In genomic region chr5:118691710-118692040, GRCm38 (mm10) we compare ENCODE assay signal across 30 mouse cellular contexts.
DNase-seq lines count a peak whose midpoint lies in the region; ATAC-seq and TF ChIP-seq lines count a peak whose summit lies in the region.
"Had no signal": no experiment of that assay in that cellular context is flagged by ENCODE, and none has a peak within 500 bp of the region (broad histone marks: within the 10 kb centered on the region; RNA-seq: fewer than 3 reads in every experiment).

No protein-coding gene starts in this region.

- ATAC-seq in forebrain, embryonic 16.5 days = peak; percentile 59; the same call in 1 of the 2 replicates
- no peak for ATAC-seq in forebrain, embryonic 15.5 days (replicated peaks)
- ATAC-seq in liver, embryonic 12.5 days = 0 out of 2 replicates have a peak, but pooled peaks have one; percentile 9
- peak; percentile 28 for ATAC-seq in inflammation-experienced regulatory T-cells, adult 6 months
- no peak for ATAC-seq in intestine, postnatal 0 days

- no peak for TF ChIP-seq CTCF in intestine, postnatal 0 days (IDR thresholded peaks at IDR 0.05; ENCODE audit: low read depth)

- no peaks in the 10 kb centered on the region for H3K36me3 ChIP-seq in forebrain, embryonic 16.5 days (ENCODE audit: control insufficient read depth, insufficient read depth)
- H3K36me3 ChIP-seq in forebrain, embryonic 15.5 days = no peaks in the 10 kb centered on the region
- peaks cover 11% of the 10 kb centered on the region; the same call in 1 of the 2 replicates for H3K36me3 ChIP-seq in liver, embryonic 12.5 days
- H3K36me3 ChIP-seq in intestine, postnatal 0 days (ENCODE audit: control insufficient read depth, insufficient read depth) = no peaks in the 10 kb centered on the region
- H3K36me3 ChIP-seq: embryonic facial prominence, embryonic 10.5 days; embryonic facial prominence, embryonic 15.5 days; limb, embryonic 15.5 days; neural tube, embryonic 15.5 days had no signal

- no peaks in the 10 kb centered on the region for H3K9me3 ChIP-seq in forebrain, embryonic 16.5 days (ENCODE audit: control insufficient read depth, low read length)
- no peaks in the 10 kb centered on the region for H3K9me3 ChIP-seq in forebrain, embryonic 15.5 days
- H3K9me3 ChIP-seq in liver, embryonic 12.5 days (replicated peaks) = no peaks in the 10 kb centered on the region
- H3K9me3 ChIP-seq in intestine, postnatal 0 days (ENCODE audit: control insufficient read depth) = no peaks in the 10 kb centered on the region
- H3K9me3 ChIP-seq: embryonic facial prominence, embryonic 10.5 days; embryonic facial prominence, embryonic 15.5 days; heart, embryonic 13.5 days; limb, embryonic 10.5 days; limb, embryonic 15.5 days; neural tube, embryonic 15.5 days had no signal

- DNase-seq in liver = no peak
- DNase-seq in right cerebral cortex, postnatal 14 days = no peak
- DNase-seq in spleen, postnatal 14 days (ENCODE audit: low spot score in 2 of 2) = no peak
- DNase-seq: adrenal gland, postnatal 25 days; cerebellum, adult 2 months; cerebellum, postnatal 14 days; gastrocnemius, postnatal 10 days; heart, postnatal 10 days; kidney, adult 8-10 months; kidney, postnatal 4 days; layer of hippocampus, adult 9-11 months; lung, adult 2 months; lung, postnatal 10 days; midbrain, embryonic 14.5 days; retina, postnatal 1 day; thymus, adult 18-20 months; thymus, postnatal 36 days had no signal

- WGBS in forebrain, embryonic 16.5 days = 46% methylated on average over 7 of the region's 7 CpGs
- 43% methylated on average over 7 of the region's 7 CpGs for WGBS in forebrain, embryonic 15.5 days
- WGBS in liver, embryonic 12.5 days (ENCODE audit: insufficient replicate concordance) = 62% methylated on average over 7 of the region's 7 CpGs
- WGBS in intestine, postnatal 0 days = 32% methylated on average over 7 of the region's 7 CpGs

- H3K27me3 ChIP-seq in forebrain, embryonic 16.5 days (replicated peaks; ENCODE audit: control insufficient read depth, insufficient read depth, low read length) = no peaks in the 10 kb centered on the region
- H3K27me3 ChIP-seq in forebrain, embryonic 15.5 days = no peaks in the 10 kb centered on the region
- no peaks in the 10 kb centered on the region for H3K27me3 ChIP-seq in liver, embryonic 12.5 days (replicated peaks)
- no peaks in the 10 kb centered on the region for H3K27me3 ChIP-seq in intestine, postnatal 0 days (replicated peaks; ENCODE audit: control insufficient read depth, insufficient read depth, low read length)
- H3K27me3 ChIP-seq: embryonic facial prominence, embryonic 15.5 days; heart, embryonic 13.5 days; limb, embryonic 15.5 days; neural tube, embryonic 15.5 days had no signal

- no peak overlapping the region for H3K4me3 ChIP-seq in forebrain, embryonic 16.5 days (replicated peaks; ENCODE audit: low read length)
- no peak overlapping the region for H3K4me3 ChIP-seq in forebrain, embryonic 15.5 days
- no peak overlapping the region for H3K4me3 ChIP-seq in liver, embryonic 12.5 days
- H3K4me3 ChIP-seq in intestine, postnatal 0 days (ENCODE audit: low read depth, low read length) = no peak overlapping the region
- H3K4me3 ChIP-seq: embryonic facial prominence, embryonic 10.5 days; embryonic facial prominence, embryonic 15.5 days; heart, embryonic 13.5 days; limb, embryonic 10.5 days; limb, embryonic 15.5 days; neural tube, embryonic 15.5 days had no signal

- H3K4me1 ChIP-seq in forebrain, embryonic 16.5 days (replicated peaks; ENCODE audit: control insufficient read depth, insufficient read depth, low read length) = peaks cover 26% of the 10 kb centered on the region
- peaks cover 52% of the 10 kb centered on the region for H3K4me1 ChIP-seq in forebrain, embryonic 15.5 days
- peaks cover 60% of the 10 kb centered on the region for H3K4me1 ChIP-seq in liver, embryonic 12.5 days
- peaks cover 16% of the 10 kb centered on the region for H3K4me1 ChIP-seq in intestine, postnatal 0 days (replicated peaks; ENCODE audit: control insufficient read depth, insufficient read depth, low read length)

- H3K27ac ChIP-seq in forebrain, embryonic 16.5 days (ENCODE audit: low read length) = no peak overlapping the region
- H3K27ac ChIP-seq in forebrain, embryonic 15.5 days (replicated peaks) = no peak overlapping the region
- no peak overlapping the region for H3K27ac ChIP-seq in liver, embryonic 12.5 days
- peak overlapping the region; percentile 57 for H3K27ac ChIP-seq in intestine, postnatal 0 days (ENCODE audit: low read depth, low read length)
- H3K27ac ChIP-seq: embryonic facial prominence, embryonic 10.5 days; embryonic facial prominence, embryonic 15.5 days; heart, embryonic 13.5 days; kidney, postnatal 0 days; limb, embryonic 10.5 days; limb, embryonic 15.5 days; macrophage; neural tube, embryonic 15.5 days had no signal

- H3K4me2 ChIP-seq in forebrain, embryonic 16.5 days (ENCODE audit: low read length) = no peak overlapping the region
- H3K4me2 ChIP-seq in forebrain, embryonic 15.5 days (replicated peaks) = no peak overlapping the region
- H3K4me2 ChIP-seq in liver, embryonic 12.5 days = no peak overlapping the region
- peak overlapping the region; percentile 61 for H3K4me2 ChIP-seq in intestine, postnatal 0 days (replicated peaks; ENCODE audit: low read depth)
- H3K4me2 ChIP-seq: embryonic facial prominence, embryonic 15.5 days; heart, embryonic 13.5 days; limb, embryonic 15.5 days; neural tube, embryonic 15.5 days had no signal

- no peak overlapping the region for H3K9ac ChIP-seq in forebrain, embryonic 16.5 days (replicated peaks; ENCODE audit: low read depth, low read length)
- H3K9ac ChIP-seq in forebrain, embryonic 15.5 days (replicated peaks) = no peak overlapping the region
- H3K9ac ChIP-seq in liver, embryonic 12.5 days = no peak overlapping the region
- no peak overlapping the region for H3K9ac ChIP-seq in intestine, postnatal 0 days (ENCODE audit: low read depth, low read length)
- H3K9ac ChIP-seq: embryonic facial prominence, embryonic 15.5 days; heart, embryonic 13.5 days; limb, embryonic 15.5 days; neural tube, embryonic 15.5 days had no signal

Comparison
In these comparisons a context has a peak if more than half of its experiments do, and no peak if none do; other contexts are left out.
1. ATAC-seq: peak in forebrain, embryonic 16.5 days (single experiment), liver, embryonic 12.5 days (single experiment) and inflammation-experienced regulatory T-cells, adult 6 months (single experiment); none in forebrain, embryonic 15.5 days (single experiment) and intestine, postnatal 0 days (single experiment).